Mouse (Mus musculus) heart, adult 2 months (tissue): ENCODE measurements around the gene Mrpl24. TPM values are rescaled to one million over a fixed set of nuclear protein-coding genes. Genes with fewer than 3 reads are reported as not detected.
A peak's percentile ranks its signal among the peaks of the same experiment; 100 is the strongest.

Experiments
- DNase-seq, 2 experiments: peaks; one replicate each; pipeline ENCODE4 v3.0.0; 2021
- H3K27ac ChIP-seq: fragments of 200-600 bp; 2 replicates; pipeline ENCODE4 v1.8.1; 2022
- H3K27me3 ChIP-seq: fragments of 200-500 bp; 2 replicates; pipeline ENCODE4 v1.6.1; 2012; ENCODE audit warnings: mild to moderate bottlenecking, low read length, inconsistent platforms, mixed read lengths; ENCODE audit not compliant: control insufficient read depth, insufficient read depth
- H3K36me3 ChIP-seq: fragments of 200-500 bp; 2 replicates; pipeline ENCODE4 v1.6.1; 2012; ENCODE audit warnings: low read length, inconsistent platforms; ENCODE audit not compliant: control insufficient read depth, insufficient read depth
- H3K4me1 ChIP-seq: fragments of 200-500 bp; 2 replicates; pipeline ENCODE4 v1.6.1; 2011; ENCODE audit warnings: low read length; ENCODE audit not compliant: control insufficient read depth, insufficient read depth
- H3K4me3 ChIP-seq: fragments of 200-600 bp; 2 replicates; pipeline ENCODE4 v1.8.1; 2022
- H3K79me2 ChIP-seq: fragments of 200-500 bp; replicated peaks from 2 replicates; pipeline ENCODE4 v1.6.1; 2012; ENCODE audit warnings: mild to moderate bottlenecking, inconsistent platforms, low read length, moderate library complexity, mixed read lengths; ENCODE audit not compliant: control insufficient read depth, insufficient read depth
- H3K9ac ChIP-seq: fragments of 200-500 bp; 2 replicates; pipeline ENCODE4 v1.6.1; 2012; ENCODE audit warnings: low read depth, mild to moderate bottlenecking, control low read depth, inconsistent platforms, low read length, mixed read lengths
- CTCF ChIP-seq: fragments of 200-600 bp; IDR thresholded peaks from 2 replicates; pipeline ENCODE4 v1.8.1; 2022; ENCODE audit warnings: antibody characterized with exemption, mild to moderate bottlenecking, moderate library complexity
- EP300 ChIP-seq: fragments of 200-500 bp; IDR thresholded peaks from 2 replicates; pipeline ENCODE4 v1.6.1; 2011; ENCODE audit warnings: low read depth, low read length, control low read depth; ENCODE audit not compliant: insufficient read depth
- POLR2A ChIP-seq: fragments of 200-500 bp; IDR thresholded peaks from 2 replicates; pipeline ENCODE4 v1.6.1; 2011; ENCODE audit warnings: mild to moderate bottlenecking, low read depth, low read length, control low read depth; ENCODE audit not compliant: insufficient read depth
- WGBS: fragments of 180-500 bp; shearing (Covaris S2); methylation state at CpG from one replicate; pipeline ENCODE4 v1.1.7; 2018; 5-methylcytosine and 5-hydroxymethylcytosine counted together
- intact Hi-C: fragments of 180-260 bp; cut with DNase I; formaldehyde crosslinking; loops from one replicate; pipeline ENCODE4 v1.15.1; 2025
- polyA plus RNA-seq: library from polyadenylated mRNA; depleted of rRNA; stranded (reverse); fragments of >200 nt; gene quantifications from 2 replicates; pipeline ENCODE4 v1.2.3, GENCODE M21; 2012
- total RNA-seq, 2 experiments: library from RNA; stranded (reverse); gene quantifications; 2 replicates each; pipeline ENCODE4 v1.2.3; 2021

Mrpl24 gene
- total and polyA plus RNA-seq, 3 experiments, result 53.3 to 71.9 (median 70.4) TPM

DNA sequence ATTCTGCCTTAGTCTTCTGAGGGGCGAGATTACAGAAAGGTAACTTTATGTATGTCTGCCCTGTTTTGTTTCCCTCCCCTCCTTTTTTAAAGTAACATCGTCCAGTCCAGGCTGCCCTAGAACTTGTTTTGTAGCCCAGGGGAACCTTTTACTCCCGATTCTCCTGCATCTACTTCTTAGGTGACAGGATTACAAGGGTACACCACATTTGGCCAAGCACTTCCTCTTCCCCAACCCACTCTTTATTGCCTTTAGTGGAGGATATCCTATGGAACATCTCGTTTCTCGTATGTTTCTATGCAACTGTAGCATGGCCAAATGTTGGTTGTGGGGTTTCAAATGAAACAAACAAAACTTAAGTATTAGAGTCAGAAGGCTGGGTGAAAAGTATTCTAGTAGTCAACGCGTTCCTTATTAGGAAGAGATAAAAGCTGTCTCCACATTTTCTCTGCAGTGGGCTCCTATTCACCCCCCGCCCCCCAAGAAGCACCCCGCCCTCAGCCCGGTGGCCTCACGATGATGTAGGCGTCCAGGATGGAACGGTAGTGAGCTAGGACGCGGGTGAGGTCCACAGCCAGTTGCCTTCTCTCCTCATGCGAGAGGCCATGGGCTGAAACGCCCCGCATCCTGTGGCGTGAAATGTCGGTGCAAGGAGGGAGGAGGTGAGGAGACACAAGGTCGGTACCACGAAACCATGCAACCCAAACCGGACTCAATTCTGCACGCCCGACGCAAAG is 10.2 kb downstream of the Mrpl24 start:
- Histone ChIP-seq H3K27ac (peak overlapping the region; percentile 87), H3K36me3 (peaks cover 3% of the 10 kb centered on the region), H3K27me3 (no peaks in the 10 kb centered on the region), H3K4me1 (peaks cover 2% of the 10 kb centered on the region; the same call in 1 of the 2 replicates), H3K9ac (peak overlapping the region; percentile 79), H3K4me3 (peak overlapping the region; percentile 60), H3K79me2 (peaks cover 1% of the 10 kb centered on the region; the same call in 1 of the 2 replicates)
- no peak for TF ChIP-seq CTCF
- no peak for TF ChIP-seq EP300
- no peak for TF ChIP-seq POLR2A
- intact Hi-C loops, result loop anchor here (1.0 kb wide), 1 partner anchor 43 kb away; no protein-coding TSS in a partner anchor
- 3% methylated on average over 26 of the region's 26 CpGs for WGBS
- DNase-seq, result no peak

DNA sequence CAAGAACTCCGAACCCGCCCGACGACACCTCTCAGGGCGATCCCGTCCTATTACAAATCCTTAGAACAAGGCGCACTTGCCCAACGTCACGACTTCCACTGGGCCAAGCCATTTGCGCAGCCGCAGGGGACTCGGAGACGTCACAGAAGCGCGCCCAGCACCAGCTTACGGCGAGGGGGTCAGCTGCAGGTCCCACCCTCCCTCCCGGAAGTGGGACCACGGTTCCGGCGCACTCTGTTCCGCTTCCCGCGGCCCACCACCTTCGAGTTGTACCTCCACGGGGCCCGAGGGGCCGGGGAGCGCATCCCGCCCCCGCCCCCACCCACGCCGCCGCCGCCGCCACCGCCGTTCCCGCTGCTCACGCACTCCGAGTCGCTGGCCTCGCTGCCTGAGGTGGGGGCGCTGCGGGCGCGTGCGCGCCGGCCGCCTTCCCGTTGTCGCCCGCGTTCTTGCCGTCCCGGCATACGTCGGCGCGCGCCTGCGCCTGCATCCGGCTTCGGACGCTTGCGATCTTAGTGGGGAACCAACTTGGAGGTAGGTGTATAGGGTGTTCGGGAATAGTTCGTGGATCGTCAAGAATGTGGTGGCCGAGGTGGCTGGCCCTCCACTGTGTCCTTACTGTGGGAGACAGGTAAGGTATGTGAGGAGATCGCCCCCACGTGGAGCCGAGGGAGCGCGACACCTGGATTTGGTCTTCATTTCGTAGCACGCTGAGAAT is 10.9 kb downstream of the Mrpl24 start, which contains the start of the genes Isg20l2 and Rrnad1:
Gene Isg20l2, plus strand, starts transcription at position 237 of the 718 bp plus-strand sequence.
Gene Rrnad1, minus strand, starts transcription at position 640 of the 718 bp plus-strand sequence.
- peaks cover 2% of the 10 kb centered on the region; the same call in 1 of the 2 replicates for H3K4me1 ChIP-seq
- H3K9ac ChIP-seq, result peak within 1 kb of the TSS; percentile 79
- peak within 1 kb of the TSS; percentile 87 for H3K27ac ChIP-seq
- WGBS, result under 1% methylated on average over 67 of the region's 78 CpGs
- peaks cover 1% of the 10 kb centered on the region; the same call in 1 of the 2 replicates for H3K79me2 ChIP-seq
- no peaks in the 10 kb centered on the region for H3K27me3 ChIP-seq
- DNase-seq, result peak; percentile 97 to 98
- intact Hi-C loops, result loop anchor here (1.0 kb wide), 1 partner anchor 44 kb away; no protein-coding TSS in a partner anchor
- TF ChIP-seq EP300 (peak; percentile 85), CTCF (peak; percentile 77), POLR2A (peak; percentile 90)
- H3K4me3 ChIP-seq, result peak within 1 kb of the TSS; percentile 60
- H3K36me3 ChIP-seq, result peaks cover 3% of the 10 kb centered on the region

DNA sequence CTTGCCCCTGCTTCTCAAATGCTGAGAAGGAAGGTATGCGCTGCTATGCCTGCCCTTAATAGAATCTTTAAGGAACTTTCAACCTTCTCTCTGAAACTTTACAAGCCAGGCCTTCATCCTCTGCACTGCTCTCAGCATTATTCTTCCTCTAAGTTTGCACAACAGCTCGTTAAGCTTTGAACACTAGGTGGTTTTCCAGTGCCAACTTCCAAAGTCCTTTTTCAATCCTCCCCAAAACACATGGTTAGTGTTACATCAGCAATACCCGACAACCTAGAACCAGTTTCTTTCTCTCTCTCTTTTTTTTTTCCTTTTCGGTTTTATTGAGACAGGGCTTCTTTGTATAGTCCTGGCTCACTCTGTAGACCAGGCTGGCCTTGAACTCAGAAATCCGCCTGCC is 14.7 kb downstream of the Mrpl24 start:
- Histone ChIP-seq H3K4me1 (peaks cover 2% of the 10 kb centered on the region; the same call in 1 of the 2 replicates), H3K27me3 (no peaks in the 10 kb centered on the region), H3K9ac (no peak overlapping the region), H3K79me2 (peaks cover 1% of the 10 kb centered on the region; the same call in 1 of the 2 replicates), H3K4me3 (no peak overlapping the region), H3K36me3 (peaks cover 5% of the 10 kb centered on the region), H3K27ac (no peak overlapping the region)
- intact Hi-C loops, result loop anchor here (2.0 kb wide), 1 partner anchor 137 kb away; no protein-coding TSS in a partner anchor
- WGBS, result 76% methylated on average over 5 of the region's 5 CpGs
- DNase-seq, result no peak
- TF ChIP-seq CTCF (no peak), EP300 (no peak), POLR2A (no peak)

DNA sequence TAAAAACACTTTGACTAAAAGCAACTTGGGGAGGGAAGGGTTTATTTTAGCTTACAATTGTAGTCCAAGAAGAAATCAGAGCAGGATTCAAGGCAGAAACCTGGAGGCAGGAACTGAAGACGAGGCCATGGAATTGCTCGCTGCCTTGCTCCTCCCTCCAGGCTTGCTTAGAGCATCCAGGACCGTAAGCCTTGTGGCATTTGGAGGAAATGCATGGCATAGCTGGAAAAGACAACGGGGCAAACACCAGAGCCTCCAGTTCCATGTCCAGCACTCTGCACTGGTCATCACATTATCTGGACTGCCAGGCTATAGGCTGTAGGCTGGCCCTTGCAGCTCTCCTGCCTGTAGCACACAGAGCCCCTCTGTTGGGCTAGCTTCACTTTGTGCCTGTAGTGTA is 15.2 kb downstream of the Mrpl24 start:
- Histone ChIP-seq H3K4me3 (no peak overlapping the region), H3K36me3 (peaks cover 5% of the 10 kb centered on the region), H3K4me1 (peaks cover 2% of the 10 kb centered on the region; the same call in 1 of the 2 replicates), H3K27me3 (no peaks in the 10 kb centered on the region), H3K27ac (no peak overlapping the region), H3K9ac (no peak overlapping the region), H3K79me2 (no peaks in the 10 kb centered on the region; the same call in 1 of the 2 replicates)
- no peak for TF ChIP-seq POLR2A
- no peak for TF ChIP-seq CTCF
- no peak for TF ChIP-seq EP300
- no peak for DNase-seq
- WGBS, result 41% methylated on average over 4 of the region's 4 CpGs
- intact Hi-C loops, result loop anchor here (2.0 kb wide), 1 partner anchor 136 kb away; no protein-coding TSS in a partner anchor

DNA sequence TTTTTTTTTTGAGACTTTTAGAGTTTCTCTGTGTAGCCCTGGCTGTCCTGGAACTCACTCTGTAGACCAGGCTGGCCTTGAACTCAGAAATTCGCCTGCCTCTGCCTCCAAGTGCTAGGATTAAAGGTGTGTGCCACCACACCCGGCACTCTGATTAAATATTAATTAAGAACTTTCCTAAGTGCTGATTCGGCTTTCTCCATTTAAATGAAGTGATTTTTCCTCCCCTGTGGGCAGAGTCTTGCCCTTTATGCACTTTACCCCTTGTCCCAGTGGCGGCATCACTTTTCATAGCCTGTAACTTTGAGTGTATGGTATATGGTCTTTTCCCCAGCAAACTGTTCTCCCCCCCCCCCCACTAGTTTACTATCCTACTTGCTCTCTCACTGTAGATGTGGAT is 15.9 kb downstream of the Mrpl24 start:
- Histone ChIP-seq H3K36me3 (peaks cover 5% of the 10 kb centered on the region), H3K27me3 (no peaks in the 10 kb centered on the region), H3K27ac (no peak overlapping the region), H3K4me3 (no peak overlapping the region), H3K79me2 (no peaks in the 10 kb centered on the region), H3K4me1 (peaks cover 2% of the 10 kb centered on the region; the same call in 1 of the 2 replicates), H3K9ac (no peak overlapping the region)
- TF ChIP-seq CTCF, result no peak
- TF ChIP-seq EP300, result no peak
- no peak for TF ChIP-seq POLR2A
- no peak for DNase-seq
- WGBS, result 81% methylated on average over 4 of the region's 4 CpGs
- intact Hi-C loops, result loop anchor here (1.0 to 2.0 kb wide), 3 partner anchors 26 to 136 kb away; no protein-coding TSS in a partner anchor
